Mouse (Mus musculus) bone marrow macrophage, adult 2 months (primary cell): ENCODE results near the gene Cnnm3.

Experiments
- CTCF ChIP-seq: IDR thresholded peaks from 2 replicates; pipeline ENCODE4 v1.5.1; 2012; ENCODE audit warnings: low read depth, mild to moderate bottlenecking, low read length, moderate library complexity
- POLR2A ChIP-seq: IDR thresholded peaks from 2 replicates; pipeline ENCODE4 v1.6.1; 2012; ENCODE audit warnings: mild to moderate bottlenecking, low read depth, low read length, borderline replicate concordance

DNA sequence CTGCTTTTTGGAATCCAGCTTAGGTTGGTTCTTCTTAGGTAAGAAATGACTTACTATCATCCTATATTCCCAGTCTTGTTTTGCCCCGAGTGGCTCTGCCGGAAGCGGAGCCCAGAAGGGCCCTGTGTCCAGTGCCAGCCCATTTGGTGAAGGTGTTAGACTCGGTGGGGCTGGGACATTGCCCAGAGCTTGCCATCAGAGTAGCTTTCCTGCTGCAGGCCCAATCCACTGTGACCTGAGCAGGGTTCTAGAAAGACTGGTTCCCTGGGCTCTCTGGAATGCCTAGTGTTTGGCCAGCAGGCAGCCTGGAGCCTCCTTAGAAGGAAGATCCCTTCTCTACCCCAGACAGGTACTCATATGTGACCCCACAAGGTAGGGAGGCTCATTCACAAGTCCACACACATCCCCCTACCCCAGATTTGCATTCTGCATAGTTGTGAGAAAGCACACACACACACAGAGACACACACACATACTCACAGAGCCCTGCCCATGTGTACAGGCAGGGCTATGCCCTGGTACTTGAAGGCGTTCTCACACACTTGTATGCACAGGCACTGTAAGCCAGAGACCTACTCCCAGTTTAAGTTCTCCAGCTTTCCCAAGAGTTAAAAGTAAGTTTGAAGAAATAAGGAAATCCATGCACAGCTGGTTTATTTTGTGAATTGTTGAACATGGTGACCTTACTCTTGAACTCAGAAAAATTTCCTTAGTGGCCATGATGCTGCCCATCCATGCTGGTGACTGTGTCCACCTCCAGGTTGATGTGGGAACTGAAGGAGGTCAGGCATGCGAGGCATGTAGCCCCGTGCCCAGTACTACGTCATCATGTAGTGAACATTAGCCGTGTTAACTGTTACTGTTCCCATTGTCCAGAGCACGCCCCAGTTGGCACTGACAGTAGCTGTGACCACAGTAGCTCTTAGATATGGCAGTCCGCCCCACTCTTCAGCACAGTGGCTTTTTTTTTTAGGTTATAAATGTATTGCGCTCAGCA lies 31.5 kb upstream of the Cnnm3 start:
- no peak for TF ChIP-seq CTCF
- TF ChIP-seq POLR2A = no peak
